8 mouse cellular contexts compared by ENCODE assay signal in genomic region chr7:19157160-19157800, GRCm38 (mm10). TPM values are rescaled to one million over a fixed set of nuclear protein-coding genes. Genes with fewer than 3 reads are reported as not detected.
DNase-seq lines count a peak whose midpoint lies in the region; ATAC-seq and TF ChIP-seq lines count a peak whose summit lies in the region.

No protein-coding gene starts in this region.

- peak; percentile 76 for DNase-seq in G1E (ENCODE audit: low spot score)
- peak; percentile 96 for DNase-seq in cerebellum, adult 9-10 months
- DNase-seq in frontal cortex, adult 2 months (ENCODE audit: extremely low spot score in 1 of 2, low spot score in 1 of 2): peak; percentile 84 to 98
- peak; percentile 93 for DNase-seq in hindbrain, embryonic 11.5 days (ENCODE audit: low spot score)
- DNase-seq in layer of hippocampus, postnatal 14 days (ENCODE audit: low spot score in 2 of 2): peak; percentile 92
- DNase-seq in lung, postnatal 10 days: peak; percentile 93
- DNase-seq in ovary, postnatal 36 days (ENCODE audit: low spot score): peak; percentile 89
- DNase-seq in thymus, postnatal 25 days: peak; percentile 99

- H3K4me1 ChIP-seq in G1E (ENCODE audit: insufficient read depth, low read depth, low read length): peaks cover 35% of the 10 kb centered on the region
- H3K4me1 ChIP-seq in hindbrain, embryonic 11.5 days (replicated peaks; ENCODE audit: control insufficient read depth, insufficient read depth, low read length): 0 out of 2 replicates have a peak, but pooled peaks cover 2% of the 10 kb centered on the region

- 5% methylated on average over 30 of the region's 30 CpGs for WGBS in hindbrain, embryonic 11.5 days

- 0 out of 2 replicates have a peak, but pooled peaks cover under 1% of the 10 kb centered on the region for H3K27me3 ChIP-seq in G1E (ENCODE audit: insufficient read depth, low read length)
- peaks cover 16% of the 10 kb centered on the region for H3K27me3 ChIP-seq in hindbrain, embryonic 11.5 days (ENCODE audit: control insufficient read depth, insufficient read depth, low read length)

- peak; percentile 92 for TF ChIP-seq CTCF in G1E (IDR thresholded peaks at IDR 0.05; ENCODE audit: low read depth, low read length)

- H3K36me3 ChIP-seq in G1E (replicated peaks): peaks cover 82% of the 10 kb centered on the region
- H3K36me3 ChIP-seq in hindbrain, embryonic 11.5 days (ENCODE audit: control insufficient read depth, insufficient read depth, low read length): no peaks in the 10 kb centered on the region

- peak overlapping the region; percentile 44; the same call in 1 of the 2 replicates for H3K4me3 ChIP-seq in G1E (ENCODE audit: low read depth, low read length)
- H3K4me3 ChIP-seq in hindbrain, embryonic 11.5 days (ENCODE audit: low read depth, low read length): no peak overlapping the region

- H3K27ac ChIP-seq in hindbrain, embryonic 11.5 days (ENCODE audit: low read depth, low read length): 0 out of 2 replicates have a peak overlapping the region, but pooled peaks have one; percentile 5

- H3K9me3 ChIP-seq in G1E (replicated peaks): no peaks in the 10 kb centered on the region
- no peaks in the 10 kb centered on the region for H3K9me3 ChIP-seq in hindbrain, embryonic 11.5 days (ENCODE audit: control insufficient read depth, low read length)

- peak overlapping the region; percentile 12 for H3K4me2 ChIP-seq in hindbrain, embryonic 11.5 days (replicated peaks; ENCODE audit: low read depth, low read length)

- peak; percentile 70; the same call in 1 of the 2 replicates for ATAC-seq in G1E (ENCODE audit: extremely low read depth, insufficient number of reproducible peaks, low FRiP score, poor library complexity, severe bottlenecking)
- ATAC-seq in hindbrain, embryonic 11.5 days (ENCODE audit: low FRiP score): peak; percentile 77

- peak overlapping the region; percentile 2; the same call in 1 of the 2 replicates for H3K9ac ChIP-seq in hindbrain, embryonic 11.5 days (ENCODE audit: low read depth, low read length)

RNA-seq across cellular contexts. Expression of gene Snrpd2, which starts 7.8 kb away (rescaled TPM):
- 19.5 and 25.5 TPM in 2 replicates for total RNA-seq in G1E (2014; fragmentation: Nextera tagmentation)
- total RNA-seq in G1E (2017): 75.1 and 92.3 TPM in 2 replicates
- polyA plus RNA-seq in G1E (2012): 73.1 and 75.0 TPM in 2 replicates
- 70.7 and 83.9 TPM in 2 replicates for polyA plus RNA-seq in frontal cortex, adult 2 months (2012; rRNA removed)
- polyA plus RNA-seq in hindbrain, embryonic 11.5 days (2014; fragmentation: Nextera tagmentation; extraction: Ambion mirVana): 143 and 149 TPM in 2 replicates
- 10 to 100 TPM; 76.5 to 86.4 TPM for total RNA-seq in layer of hippocampus, postnatal 14 days (2021)

RNA-seq across cellular contexts. Expression of gene Qpctl, which starts 8.2 kb away (rescaled TPM):
- total RNA-seq in G1E (2014; fragmentation: Nextera tagmentation) (5.1 and 5.9 TPM in 2 replicates), G1E (2017) (2.6 and 3.0 TPM in 2 replicates)
- polyA plus RNA-seq in G1E (2012): 6.2 and 6.7 TPM in 2 replicates
- 15.3 and 16.7 TPM in 2 replicates for polyA plus RNA-seq in frontal cortex, adult 2 months (2012; rRNA removed)
- polyA plus RNA-seq in hindbrain, embryonic 11.5 days (2014; fragmentation: Nextera tagmentation; extraction: Ambion mirVana): 11.7 and 12.0 TPM in 2 replicates
- 10 to 100 TPM; 19.5 to 22.4 TPM for total RNA-seq in layer of hippocampus, postnatal 14 days (2021)

RNA-seq across cellular contexts. Expression of gene Gipr, which starts 8.6 kb away (rescaled TPM):
- total RNA-seq in G1E (2014; fragmentation: Nextera tagmentation): 7.0 and 10.7 TPM in 2 replicates
- total RNA-seq in G1E (2017): 6.5 and 6.8 TPM in 2 replicates
- polyA plus RNA-seq in G1E (2012): 7.1 and 7.7 TPM in 2 replicates
- polyA plus RNA-seq in frontal cortex, adult 2 months (2012; rRNA removed): 11.0 and 11.9 TPM in 2 replicates
- 0.89 and 1.7 TPM in 2 replicates for polyA plus RNA-seq in hindbrain, embryonic 11.5 days (2014; fragmentation: Nextera tagmentation; extraction: Ambion mirVana)
- 1 to 10 TPM in 1 of 2 experiments, under 1 TPM in 1; 0.55 to 1.6 TPM for total RNA-seq in layer of hippocampus, postnatal 14 days (2021)

RNA-seq across cellular contexts. Expression of gene Eml2, which starts 18.9 kb away (rescaled TPM):
- 13.6 and 19.0 TPM in 2 replicates for total RNA-seq in G1E (2014; fragmentation: Nextera tagmentation)
- total RNA-seq in G1E (2017): 14.3 and 15.1 TPM in 2 replicates
- 25.4 and 27.2 TPM in 2 replicates for polyA plus RNA-seq in G1E (2012)
- polyA plus RNA-seq in frontal cortex, adult 2 months (2012; rRNA removed): 134 and 136 TPM in 2 replicates
- 1.4 and 2.0 TPM in 2 replicates for polyA plus RNA-seq in hindbrain, embryonic 11.5 days (2014; fragmentation: Nextera tagmentation; extraction: Ambion mirVana)
- total RNA-seq in layer of hippocampus, postnatal 14 days (2021): 100 to 1,000 TPM; 175 to 197 TPM

RNA-seq across cellular contexts. Expression of gene Fbxo46, which starts 37.6 kb away (rescaled TPM):
- total RNA-seq in G1E (2014; fragmentation: Nextera tagmentation): 3.3 and 6.7 TPM in 2 replicates
- total RNA-seq in G1E (2017): 6.2 and 7.2 TPM in 2 replicates
- 27.3 and 27.8 TPM in 2 replicates for polyA plus RNA-seq in G1E (2012)
- 8.4 and 9.0 TPM in 2 replicates for polyA plus RNA-seq in frontal cortex, adult 2 months (2012; rRNA removed)
- 8.7 and 8.8 TPM in 2 replicates for polyA plus RNA-seq in hindbrain, embryonic 11.5 days (2014; fragmentation: Nextera tagmentation; extraction: Ambion mirVana)
- total RNA-seq in layer of hippocampus, postnatal 14 days (2021): 10 to 100 TPM; 11.0 to 14.0 TPM
